Mouse (Mus musculus): ENCODE results near the gene Spsb1.

DNA sequence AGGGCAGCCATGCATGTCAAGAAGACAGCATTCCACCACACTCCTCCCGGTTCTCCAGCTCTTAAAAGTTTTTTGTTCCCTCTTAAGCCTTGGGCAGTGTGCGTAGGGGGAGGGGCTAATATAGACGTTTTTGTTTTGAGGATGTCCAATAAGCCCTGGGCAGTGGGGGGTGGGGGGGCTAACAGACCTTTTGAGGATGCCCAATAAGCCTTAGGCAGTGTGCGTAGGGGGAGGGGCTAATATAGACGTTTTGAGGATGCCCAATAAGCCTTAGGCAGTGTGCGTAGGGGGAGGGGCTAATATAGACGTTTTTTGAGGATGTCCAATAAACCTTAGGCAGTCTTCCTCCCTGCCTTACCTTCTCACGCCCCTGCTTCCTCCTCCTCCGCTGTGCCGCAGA, 5.0 kb upstream of the Spsb1 start:
- TF ChIP-seq MAZ (IDR thresholded peaks at IDR 0.05; ENCODE audit: low read depth, low read length), result no peak
- no peak for TF ChIP-seq CTCF (conservative IDR thresholded peaks at IDR 0.05 in 1 of 2, IDR thresholded peaks at IDR 0.05 in 1 of 2; ENCODE audit: low read depth in 2 of 2, low read length in 2 of 2)
- no peak for TF ChIP-seq MAX (IDR thresholded peaks at IDR 0.05; ENCODE audit: low read length)
- no peak for TF ChIP-seq NELFE (IDR thresholded peaks at IDR 0.05; ENCODE audit: low read depth, low read length)
- TF ChIP-seq POLR2A (IDR thresholded peaks at IDR 0.05; ENCODE audit: low read depth, low read length), result no peak
- no peak for TF ChIP-seq SMC3 (IDR thresholded peaks at IDR 0.05; ENCODE audit: low read depth, low read length)
- TF ChIP-seq TBP (conservative IDR thresholded peaks at IDR 0.05; ENCODE audit: low read depth, low read length), result no peak
- no peak for TF ChIP-seq USF1 (IDR thresholded peaks at IDR 0.05; ENCODE audit: low read depth, low read length)
- no peak for TF ChIP-seq CHD2 (IDR thresholded peaks at IDR 0.05; ENCODE audit: low read length)
- TF ChIP-seq POLR2AphosphoS2 (IDR thresholded peaks at IDR 0.05; ENCODE audit: low read depth, low read length), result no peak
- no peak for TF ChIP-seq GABPA (IDR thresholded peaks at IDR 0.05; ENCODE audit: insufficient replicate concordance, low read depth, low read length)
- no peak for TF ChIP-seq EP300 (IDR thresholded peaks at IDR 0.05; ENCODE audit: low read length)
- TF ChIP-seq MEF2A (IDR thresholded peaks at IDR 0.05; ENCODE audit: borderline replicate concordance, low read depth, low read length), result no peak
- TF ChIP-seq ZNF384 (IDR thresholded peaks at IDR 0.05; ENCODE audit: low read depth, low read length), result no peak
